Comparison of ENCODE assay signal across 8 mouse cellular contexts in genomic region chr16:24914393-24914751, GRCm38 (mm10).
DNase-seq lines count a peak whose midpoint lies in the region; ATAC-seq and TF ChIP-seq lines count a peak whose summit lies in the region.

No protein-coding gene starts in this region.

- DNase-seq in kidney, adult 2 months = peak; percentile 50
- DNase-seq in kidney, adult 11 months = no peak
- peak; percentile 77 for DNase-seq in adipocyte (ENCODE audit: low spot score)
- peak; percentile 59 to 71 for DNase-seq in cerebellum, postnatal 25 days
- DNase-seq in heart, postnatal 4 days = peak; percentile 84
- DNase-seq in c-Kit-positive CD71-positive TER-119-positive erythroid progenitor cells, embryonic 14.5 days (ENCODE audit: low spot score) = no peak
- DNase-seq in liver, postnatal 0 days = no peak

- H3K9me3 ChIP-seq in midbrain, embryonic 16.5 days (replicated peaks; ENCODE audit: control insufficient read depth, low read length, poor library complexity, severe bottlenecking) = no peaks in the 10 kb centered on the region
- H3K9me3 ChIP-seq in liver, postnatal 0 days (ENCODE audit: low read length) = no peaks in the 10 kb centered on the region

- WGBS in kidney, adult 2 months = 42% methylated on average over 3 of the region's 3 CpGs
- 32% methylated on average over 3 of the region's 3 CpGs for WGBS in midbrain, embryonic 16.5 days
- 65% methylated on average over 3 of the region's 3 CpGs for WGBS in liver, postnatal 0 days (ENCODE audit: insufficient replicate concordance)

- no peak overlapping the region for H3K4me3 ChIP-seq in kidney, adult 2 months (ENCODE audit: insufficient read depth, low read depth, low read length)
- no peak overlapping the region for H3K4me3 ChIP-seq in midbrain, embryonic 16.5 days (ENCODE audit: low read depth, low read length)
- H3K4me3 ChIP-seq in liver, postnatal 0 days (ENCODE audit: low read depth, low read length) = no peak overlapping the region

- no peak for TF ChIP-seq CTCF in kidney, adult 2 months (conservative IDR thresholded peaks at IDR 0.05; ENCODE audit: insufficient read depth, insufficient read length, low read depth, low read length)
- no peak for TF ChIP-seq CTCF in liver, postnatal 0 days (IDR thresholded peaks at IDR 0.05; ENCODE audit: low read depth)

- peak; percentile 83 for ATAC-seq in midbrain, embryonic 16.5 days
- ATAC-seq in liver, postnatal 0 days = no peak

- TF ChIP-seq POLR2A in kidney, adult 2 months (IDR thresholded peaks at IDR 0.05; ENCODE audit: low read depth, low read length) = no peak

- no peak overlapping the region for H3K4me2 ChIP-seq in midbrain, embryonic 16.5 days (ENCODE audit: low read length)
- no peak overlapping the region for H3K4me2 ChIP-seq in liver, postnatal 0 days (ENCODE audit: low read depth, low read length)

- H3K4me1 ChIP-seq in kidney, adult 2 months (ENCODE audit: control insufficient read depth, insufficient read depth, low read length) = peaks cover 5% of the 10 kb centered on the region; the same call in 1 of the 2 replicates
- H3K4me1 ChIP-seq in midbrain, embryonic 16.5 days (ENCODE audit: control insufficient read depth, insufficient read depth, low read length) = no peaks in the 10 kb centered on the region
- H3K4me1 ChIP-seq in liver, postnatal 0 days (ENCODE audit: insufficient read depth) = peaks cover 6% of the 10 kb centered on the region; the same call in 1 of the 2 replicates

- H3K27me3 ChIP-seq in kidney, adult 2 months (replicated peaks; ENCODE audit: control insufficient read depth, insufficient read depth, low read length) = no peaks in the 10 kb centered on the region
- H3K27me3 ChIP-seq in midbrain, embryonic 16.5 days (ENCODE audit: control insufficient read depth, insufficient read depth, low read depth, low read length) = no peaks in the 10 kb centered on the region
- no peaks in the 10 kb centered on the region for H3K27me3 ChIP-seq in liver, postnatal 0 days (ENCODE audit: insufficient read depth, low read length)

- H3K36me3 ChIP-seq in kidney, adult 2 months (ENCODE audit: control insufficient read depth, insufficient read depth, low read length) = no peaks in the 10 kb centered on the region
- no peaks in the 10 kb centered on the region for H3K36me3 ChIP-seq in midbrain, embryonic 16.5 days (ENCODE audit: control insufficient read depth, insufficient read depth, low read length)
- no peaks in the 10 kb centered on the region for H3K36me3 ChIP-seq in liver, postnatal 0 days (replicated peaks; ENCODE audit: insufficient read depth, low read length)

- no peak overlapping the region for H3K9ac ChIP-seq in midbrain, embryonic 16.5 days (ENCODE audit: low read depth, low read length)
- no peak overlapping the region for H3K9ac ChIP-seq in liver, postnatal 0 days (replicated peaks)

- TF ChIP-seq EP300 in liver, postnatal 0 days (IDR thresholded peaks at IDR 0.05; ENCODE audit: low read depth) = no peak

- H3K27ac ChIP-seq in kidney, adult 2 months (ENCODE audit: insufficient read depth, low read depth, low read length) = no peak overlapping the region
- H3K27ac ChIP-seq in midbrain, embryonic 16.5 days (ENCODE audit: low read length) = no peak overlapping the region; the same call in 1 of the 2 replicates
- H3K27ac ChIP-seq in liver, postnatal 0 days (ENCODE audit: low read depth) = no peak overlapping the region

Comparison
In these comparisons a context has a peak if more than half of its experiments do, and no peak if none do; other contexts are left out.
1. DNase-seq: peak in kidney, adult 2 months (single experiment), adipocyte (single experiment), cerebellum, postnatal 25 days (2 of 2) and heart, postnatal 4 days (single experiment); none in kidney, adult 11 months (single experiment), c-Kit-positive CD71-positive TER-119-positive erythroid progenitor cells, embryonic 14.5 days (single experiment) and liver, postnatal 0 days (single experiment).